Mouse (Mus musculus): ENCODE data around the gene Gm4924. TPM values are rescaled to one million over a fixed set of nuclear protein-coding genes. Genes with fewer than 3 reads are reported as not detected.

The Gm4924 gene
- 10 to 100 TPM in 1 of 2 experiments, 1 to 10 TPM in 1; 8.9 to 10.3 TPM for total RNA-seq (2021)
- long read RNA-seq, experiment 1, partial matches to known transcripts = 0 of 4 reads
- long read RNA-seq, experiment 1, other reads (novel, unspliced or antisense) = 3 of 4 reads
- long read RNA-seq, experiment 2, partial matches to known transcripts = 0 of 6 reads
- long read RNA-seq, experiment 2, other reads (novel, unspliced or antisense) = 3 of 6 reads

GRCm38 (mm10) chr10:82354083-82355010, at the start of gene Gm4924:
TSS of gene Gm4924 (plus strand) at chr10:82354255.
- DNase-seq (ENCODE audit: low spot score in 2 of 2) = peak; percentile 80 to 89
- peak within 1 kb of the TSS; percentile 96 for H3K4me3 ChIP-seq
- 0 out of 2 replicates have a peak, but pooled peaks have one; percentile 8 for TF ChIP-seq CTCF (conservative IDR thresholded peaks at IDR 0.05)
- H3K27ac ChIP-seq = peak within 1 kb of the TSS; percentile 96

- no peak for DNase-seq (ENCODE audit: low spot score in 2 of 2)
- Histone ChIP-seq H3K4me3 (no peak within 1 kb of the TSS), H3K27ac (no peak within 1 kb of the TSS)
- no peak for TF ChIP-seq CTCF (conservative IDR thresholded peaks at IDR 0.05)
Observed at GRCm38 (mm10) chr10:82316482-82316881, 37.6 kb upstream of the Gm4924 start, which contains the start of gene 4932415D10Rik. TSS of gene 4932415D10Rik (minus strand) at chr10:82316582.

- peak in 1 of 2 experiments; percentile 4 for DNase-seq (ENCODE audit: low spot score in 2 of 2)
- no peak overlapping the region for H3K4me3 ChIP-seq
- no peak overlapping the region for H3K27ac ChIP-seq
- peak; percentile 73 for TF ChIP-seq CTCF (conservative IDR thresholded peaks at IDR 0.05)
Observed at GRCm38 (mm10) chr10:82320134-82320533, 33.9 kb upstream of the Gm4924 start.

- no peak for DNase-seq (ENCODE audit: low spot score in 2 of 2)
- no peak overlapping the region for H3K27ac ChIP-seq
- TF ChIP-seq CTCF (conservative IDR thresholded peaks at IDR 0.05) = no peak
- H3K4me3 ChIP-seq = no peak overlapping the region
Observed at GRCm38 (mm10) chr10:82329826-82330225, 24.2 kb upstream of the Gm4924 start.

- Histone ChIP-seq H3K4me3 (no peak overlapping the region), H3K27ac (no peak overlapping the region)
- TF ChIP-seq CTCF (conservative IDR thresholded peaks at IDR 0.05) = no peak
- DNase-seq (ENCODE audit: low spot score in 2 of 2) = no peak
Observed at GRCm38 (mm10) chr10:82355401-82355800, 1.3 kb downstream of the Gm4924 start.

GRCm38 (mm10) chr10:82361911-82362310, 7.9 kb downstream of the Gm4924 start:
- no peak for DNase-seq (ENCODE audit: low spot score in 2 of 2)

GRCm38 (mm10) chr10:82382992-82383391, 28.9 kb downstream of the Gm4924 start:
- H3K4me3 ChIP-seq = no peak overlapping the region
- no peak overlapping the region for H3K27ac ChIP-seq
- DNase-seq (ENCODE audit: low spot score in 2 of 2) = no peak
- no peak for TF ChIP-seq CTCF (conservative IDR thresholded peaks at IDR 0.05)

More at GRCm38 (mm10) chr10:82361911-82362310, 7.9 kb downstream of the Gm4924 start:
- 0 out of 2 replicates have a peak, but pooled peaks have one; percentile 18 for TF ChIP-seq CTCF (conservative IDR thresholded peaks at IDR 0.05)
- no peak overlapping the region for H3K4me3 ChIP-seq
- H3K27ac ChIP-seq = no peak overlapping the region

- H3K4me3 ChIP-seq = no peak overlapping the region
- no peak overlapping the region for H3K27ac ChIP-seq
- no peak for TF ChIP-seq CTCF (conservative IDR thresholded peaks at IDR 0.05)
- DNase-seq (ENCODE audit: low spot score in 2 of 2) = no peak
Observed at GRCm38 (mm10) chr10:82409511-82409910, 55.5 kb downstream of the Gm4924 start.

- no peak for DNase-seq (ENCODE audit: low spot score in 2 of 2)
- Histone ChIP-seq H3K4me3 (no peak overlapping the region), H3K27ac (no peak overlapping the region)
- TF ChIP-seq CTCF (conservative IDR thresholded peaks at IDR 0.05) = no peak
Observed at GRCm38 (mm10) chr10:82423631-82424030, 69.6 kb downstream of the Gm4924 start.

Other genes with a start within 250 kb of the Gm4924 start
- gene AU041133, start 226.2 kb upstream of the Gm4924 start, total RNA-seq (2021) = 1 to 10 TPM; 8.8 to 9.7 TPM
- 10 to 100 TPM; 21.0 to 21.8 TPM for gene Zfp938, start 113.0 kb upstream of the Gm4924 start, total RNA-seq (2021)
- not detected for gene 4932415D10Rik, start 37.7 kb upstream of the Gm4924 start, total RNA-seq (2021)
- gene Gm1553, start 138.4 kb downstream of the Gm4924 start, total RNA-seq (2021) = not detected